Mouse (Mus musculus) layer of hippocampus, adult 6 months (tissue): Measurements from ENCODE around the gene Olfr860. TPM values are rescaled to one million over a fixed set of nuclear protein-coding genes. Genes with fewer than 3 reads are reported as not detected.

Experiments
- long read RNA-seq, 2 experiments: library from polyadenylated mRNA; unstranded; transcript quantifications; one replicate each; pipeline ENCODE4 v2.0.0; 2019 to 2020
- polyA plus RNA-seq: library from polyadenylated mRNA; unstranded; fragments of <200 nt; fragmentation: Nextera tagmentation; gene quantifications from 2 replicates; pipeline ENCODE4 v1.2.3, GENCODE M21; 2021

The Olfr860 gene
- not detected in 2 replicates for polyA plus RNA-seq
- long read RNA-seq, experiment 1, result 0 reads
- long read RNA-seq, experiment 2, result 0 reads

GRCm38 (mm10) chr9:19849647-19850046 is at the start of gene Olfr860:
Gene Olfr860 (minus strand): TSS chr9:19849747.

GRCm38 (mm10) chr9:19887904-19888303 is 38.4 kb upstream of the Olfr860 start, which contains the start of gene Olfr862:
Gene Olfr862 (minus strand): TSS chr9:19888004.

GRCm38 (mm10) chr9:19804606-19805005 is 44.9 kb downstream of the Olfr860 start, which contains the start of gene Olfr859:
Gene Olfr859 (plus strand): TSS chr9:19804906.

Other genes with a start within 250 kb of the Olfr860 start
- gene Zfp317, start 227.6 kb downstream of the Olfr860 start, polyA plus RNA-seq, result 8.6 and 13.6 TPM in 2 replicates
- not detected in 2 replicates for gene Olfr857, start 140.3 kb downstream of the Olfr860 start, polyA plus RNA-seq
- not detected in 2 replicates for gene Olfr58, start 69.5 kb downstream of the Olfr860 start, polyA plus RNA-seq
- not detected in 2 replicates for gene Olfr859, start 44.8 kb downstream of the Olfr860 start, polyA plus RNA-seq
- not detected in 2 replicates for gene Olfr862, start 38.3 kb upstream of the Olfr860 start, polyA plus RNA-seq
- gene Olfr77, start 67.1 kb upstream of the Olfr860 start, polyA plus RNA-seq, result 0.45 and 0.57 TPM in 2 replicates
- not detected in 2 replicates for gene Olfr866, start 178.3 kb upstream of the Olfr860 start, polyA plus RNA-seq
- not detected in 2 replicates for gene Olfr867, start 207.8 kb upstream of the Olfr860 start, polyA plus RNA-seq
- not detected in 2 replicates for gene Olfr868, start 248.9 kb upstream of the Olfr860 start, polyA plus RNA-seq